Mouse (Mus musculus): ENCODE measurements at regions not wholly inside any gene's neighbourhood (a gene's known extent, or its start where the extent isn't known, plus 50 kb on each side); places are given as distances from the start of the nearest gene placed in this dataset.

DNA sequence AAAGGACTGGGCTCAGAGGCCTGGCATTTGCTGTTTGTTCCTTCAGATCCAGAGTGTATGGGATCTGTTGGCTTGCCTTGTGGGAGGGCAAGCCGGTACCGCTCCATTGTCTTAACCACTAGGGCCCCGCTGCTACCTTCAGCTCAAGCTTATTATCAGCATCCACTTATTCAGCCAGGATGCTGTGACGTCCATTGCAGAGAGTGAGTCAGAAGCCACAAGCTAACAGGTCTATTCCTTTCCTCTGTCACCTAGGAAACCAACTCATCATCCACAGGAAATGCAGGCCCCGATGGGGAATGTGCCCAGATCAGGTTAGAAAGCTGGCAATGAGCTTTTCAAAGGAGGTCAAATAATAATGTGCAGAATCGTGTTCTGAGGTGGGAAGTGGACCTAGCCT is 73.8 kb upstream of the Mkln1 start:
- no peaks in the 10 kb centered on the region for H3K27me3 ChIP-seq (ENCODE audit: control insufficient read depth, insufficient read depth, low read length)
- TF ChIP-seq CTCF (IDR thresholded peaks at IDR 0.05; ENCODE audit: low read depth) (no peak), EP300 (IDR thresholded peaks at IDR 0.05; ENCODE audit: low read depth) (no peak)
- no peak overlapping the region for H3K9ac ChIP-seq (replicated peaks)
- ATAC-seq (ENCODE audit: insufficient read depth) (no peak), DNase-seq (ENCODE audit: low read depth in 3 of 3, low spot score in 3 of 3) (no peak)
- H3K9me3 ChIP-seq (ENCODE audit: control insufficient read depth, low read length): no peaks in the 10 kb centered on the region
- no peak overlapping the region for H3K4me2 ChIP-seq (ENCODE audit: low read depth)
- H3K27ac ChIP-seq: no peak overlapping the region
- H3K4me1 ChIP-seq (replicated peaks; ENCODE audit: control insufficient read depth in 2 of 2, insufficient read depth in 2 of 2, low read length in 1 of 2): 0 out of 4 replicates have a peak, but pooled peaks cover 0 to 4% of the 10 kb centered on the region in 2 experiments
- WGBS (ENCODE audit: insufficient replicate concordance): 41% methylated on average over 6 of the region's 6 CpGs
- no peaks in the 10 kb centered on the region for H3K36me3 ChIP-seq (replicated peaks; ENCODE audit: control insufficient read depth, insufficient read depth, low read depth)
- no peak overlapping the region for H3K4me3 ChIP-seq (ENCODE audit: insufficient read depth in 1 of 2, low read depth in 2 of 2, low read length in 2 of 2)

DNA sequence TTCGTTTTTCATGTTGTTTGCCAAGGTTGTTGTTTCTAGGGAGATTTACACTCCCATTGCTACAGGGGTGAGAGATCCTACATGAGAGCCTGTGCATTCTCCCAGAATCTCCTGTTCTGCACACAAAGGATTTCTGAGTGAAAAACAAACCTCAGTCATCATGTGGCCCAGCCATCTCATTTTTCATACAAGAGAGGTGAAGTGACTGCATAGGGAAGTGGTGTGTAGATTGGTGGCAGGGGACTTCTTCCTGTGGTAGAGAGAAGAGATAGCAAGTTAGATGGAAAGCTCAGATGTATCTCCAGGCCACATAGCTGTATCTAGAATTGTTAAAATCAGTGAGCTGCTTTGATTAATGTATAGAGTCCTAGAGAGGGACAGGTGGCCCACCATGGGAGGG is 72.9 kb upstream of the Mkln1 start:
- Histone ChIP-seq H3K4me2 (ENCODE audit: low read depth) (no peak overlapping the region), H3K27me3 (ENCODE audit: control insufficient read depth, insufficient read depth, low read length) (no peaks in the 10 kb centered on the region), H3K36me3 (replicated peaks; ENCODE audit: control insufficient read depth, insufficient read depth, low read depth) (no peaks in the 10 kb centered on the region), H3K9me3 (ENCODE audit: control insufficient read depth, low read length) (no peaks in the 10 kb centered on the region), H3K9ac (replicated peaks) (no peak overlapping the region), H3K27ac (no peak overlapping the region), H3K4me3 (ENCODE audit: insufficient read depth in 1 of 2, low read depth in 2 of 2, low read length in 2 of 2) (no peak overlapping the region), H3K4me1 (replicated peaks; ENCODE audit: control insufficient read depth in 2 of 2, insufficient read depth in 2 of 2, low read length in 1 of 2) (0 out of 4 replicates have a peak, but pooled peaks cover 0 to 4% of the 10 kb centered on the region in 2 experiments)
- WGBS (ENCODE audit: insufficient replicate concordance): 47% methylated on average over 1 of the region's 1 CpGs
- no peak for ATAC-seq (ENCODE audit: insufficient read depth)
- no peak for DNase-seq (ENCODE audit: low read depth in 3 of 3, low spot score in 3 of 3)
- TF ChIP-seq EP300 (IDR thresholded peaks at IDR 0.05; ENCODE audit: low read depth): no peak

DNA sequence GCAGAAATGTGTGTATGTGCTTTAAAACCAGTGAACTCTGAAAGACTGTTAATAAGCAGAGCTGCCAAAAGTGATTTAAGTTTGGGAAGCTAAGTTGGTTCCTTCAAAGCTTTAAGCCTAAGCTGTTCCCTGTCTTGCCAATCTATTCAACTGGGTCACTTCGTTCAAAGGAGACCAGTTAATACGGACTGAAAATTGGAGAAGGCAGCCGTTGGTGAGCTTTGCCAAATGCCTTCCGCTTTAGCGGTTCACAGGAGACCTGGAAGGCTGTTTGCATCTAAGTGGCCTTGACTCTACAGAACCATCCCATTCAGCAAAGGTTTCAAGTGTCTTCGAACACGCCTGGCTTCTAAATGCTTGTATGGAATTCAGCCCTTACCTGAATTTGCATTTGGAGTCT is 68.2 kb upstream of the Mkln1 start:
- Histone ChIP-seq H3K4me3 (ENCODE audit: insufficient read depth in 1 of 2, low read depth in 2 of 2, low read length in 2 of 2) (no peak overlapping the region), H3K4me2 (ENCODE audit: low read depth) (no peak overlapping the region), H3K27me3 (ENCODE audit: control insufficient read depth, insufficient read depth, low read length) (no peaks in the 10 kb centered on the region), H3K27ac (no peak overlapping the region), H3K4me1 (replicated peaks; ENCODE audit: control insufficient read depth in 2 of 2, insufficient read depth in 2 of 2, low read length in 1 of 2) (no peaks in the 10 kb centered on the region), H3K9ac (replicated peaks) (no peak overlapping the region), H3K9me3 (ENCODE audit: control insufficient read depth, low read length) (no peaks in the 10 kb centered on the region), H3K36me3 (replicated peaks; ENCODE audit: control insufficient read depth, insufficient read depth, low read depth) (no peaks in the 10 kb centered on the region)
- TF ChIP-seq EP300 (IDR thresholded peaks at IDR 0.05; ENCODE audit: low read depth) (no peak), CTCF (IDR thresholded peaks at IDR 0.05; ENCODE audit: low read depth) (no peak)
- ATAC-seq (ENCODE audit: insufficient read depth) (no peak), DNase-seq (ENCODE audit: low read depth in 3 of 3, low spot score in 3 of 3) (no peak)
- 64% methylated on average over 7 of the region's 7 CpGs for WGBS (ENCODE audit: insufficient replicate concordance)

DNA sequence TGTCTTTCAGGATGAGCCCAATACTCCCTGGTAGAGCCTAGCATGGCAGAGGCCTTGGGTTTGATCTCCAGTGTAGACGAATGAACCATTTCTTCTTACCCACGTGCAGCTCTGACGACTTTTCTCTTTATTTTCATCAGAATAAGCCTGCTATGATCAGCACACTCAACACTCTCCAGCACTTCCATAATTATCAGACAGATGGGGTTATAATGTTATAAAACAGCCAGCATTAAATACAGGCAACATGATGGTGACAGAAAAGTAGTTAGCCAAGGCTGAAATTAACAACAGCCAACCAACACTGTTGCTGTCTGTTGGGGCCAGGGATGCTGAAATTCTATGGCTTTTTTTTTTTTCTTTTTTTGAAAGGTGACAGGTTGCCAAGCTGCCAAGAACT is 67.7 kb upstream of the Mkln1 start:
- Histone ChIP-seq H3K4me3 (ENCODE audit: insufficient read depth in 1 of 2, low read depth in 2 of 2, low read length in 2 of 2) (no peak overlapping the region), H3K9me3 (ENCODE audit: control insufficient read depth, low read length) (no peaks in the 10 kb centered on the region), H3K9ac (replicated peaks) (no peak overlapping the region), H3K27me3 (ENCODE audit: control insufficient read depth, insufficient read depth, low read length) (no peaks in the 10 kb centered on the region), H3K4me2 (ENCODE audit: low read depth) (no peak overlapping the region), H3K27ac (no peak overlapping the region), H3K36me3 (replicated peaks; ENCODE audit: control insufficient read depth, insufficient read depth, low read depth) (no peaks in the 10 kb centered on the region), H3K4me1 (replicated peaks; ENCODE audit: control insufficient read depth in 2 of 2, insufficient read depth in 2 of 2, low read length in 1 of 2) (no peaks in the 10 kb centered on the region)
- WGBS (ENCODE audit: insufficient replicate concordance): 61% methylated on average over 3 of the region's 3 CpGs
- DNase-seq (ENCODE audit: low read depth in 3 of 3, low spot score in 3 of 3): no peak
- no peak for ATAC-seq (ENCODE audit: insufficient read depth)
- TF ChIP-seq CTCF (IDR thresholded peaks at IDR 0.05; ENCODE audit: low read depth): no peak
- no peak for TF ChIP-seq EP300 (IDR thresholded peaks at IDR 0.05; ENCODE audit: low read depth)

GRCm38 (mm10) chr6:31332254-31332653 is 66.3 kb upstream of the Mkln1 start:
- H3K27ac ChIP-seq: no peak overlapping the region
- TF ChIP-seq CTCF (IDR thresholded peaks at IDR 0.05; ENCODE audit: low read depth) (no peak), EP300 (IDR thresholded peaks at IDR 0.05; ENCODE audit: low read depth) (no peak)
- no peaks in the 10 kb centered on the region for H3K27me3 ChIP-seq (ENCODE audit: control insufficient read depth, insufficient read depth, low read length)
- H3K4me1 ChIP-seq (replicated peaks; ENCODE audit: control insufficient read depth in 2 of 2, insufficient read depth in 2 of 2, low read length in 1 of 2): no peaks in the 10 kb centered on the region
- no peaks in the 10 kb centered on the region for H3K36me3 ChIP-seq (replicated peaks; ENCODE audit: control insufficient read depth, insufficient read depth, low read depth)
- H3K4me3 ChIP-seq (ENCODE audit: insufficient read depth in 1 of 2, low read depth in 2 of 2, low read length in 2 of 2): no peak overlapping the region
- ATAC-seq (ENCODE audit: insufficient read depth): no peak
- no peaks in the 10 kb centered on the region for H3K9me3 ChIP-seq (ENCODE audit: control insufficient read depth, low read length)
- H3K9ac ChIP-seq (replicated peaks): no peak overlapping the region
- 53% methylated on average over 6 of the region's 6 CpGs for WGBS (ENCODE audit: insufficient replicate concordance)
- H3K4me2 ChIP-seq (ENCODE audit: low read depth): no peak overlapping the region
- no peak for DNase-seq (ENCODE audit: low read depth in 3 of 3, low spot score in 3 of 3)

Measured in liver, embryonic 14.5 days (tissue).